Mouse (Mus musculus): ENCODE data around the gene Olfr63. TPM values are rescaled to one million over a fixed set of nuclear protein-coding genes. Genes with fewer than 3 reads are reported as not detected.
"Not testable (repeated sequence)": the region's sequence is repeated elsewhere in the genome, so short reads cannot be mapped to it uniquely, and the experiment has no call there.

The Olfr63 gene
- polyA plus RNA-seq (2015; fragmentation: Nextera tagmentation; extraction: Ambion mirVana): 0.04 TPM in 1 of 2 replicates, not detected in the other

- Histone ChIP-seq H3K4me2 (no peak within 1 kb of the TSS), H3K36me3 (no peaks in the 10 kb centered on the region), H3K27ac (no peak within 1 kb of the TSS), H3K9ac (no peak within 1 kb of the TSS), H3K27me3 (peaks cover 26% of the 10 kb centered on the region), H3K4me1 (no peaks in the 10 kb centered on the region), H3K9me3 (replicated peaks) (no peaks in the 10 kb centered on the region), H3K4me3 (replicated peaks) (no peak within 1 kb of the TSS)
- no peak for ATAC-seq (replicated peaks; ENCODE audit: low FRiP score)
- whole genome bisulfite sequencing: 84% methylated on average over 1 of the region's 1 CpGs
Measured at GRCm38 (mm10) chr17:33264376-33264775, at the start of gene Olfr63. Olfr63 (plus strand) TSS chr17:33264676.

- Histone ChIP-seq H3K4me2 (no peak within 1 kb of the TSS), H3K9me3 (replicated peaks) (peaks cover 5% of the 10 kb centered on the region; the same call in 1 of the 2 replicates), H3K27ac (no peak within 1 kb of the TSS), H3K27me3 (no peaks in the 10 kb centered on the region), H3K4me1 (no peaks in the 10 kb centered on the region), H3K36me3 (no peaks in the 10 kb centered on the region), H3K4me3 (replicated peaks) (no peak within 1 kb of the TSS), H3K9ac (no peak within 1 kb of the TSS)
- ATAC-seq (replicated peaks; ENCODE audit: low FRiP score): no peak
- 86% methylated on average over 2 of the region's 2 CpGs for WGBS
Measured at GRCm38 (mm10) chr17:33221590-33221989, 42.9 kb upstream of the Olfr63 start, which contains the start of gene Olfr1564. Olfr1564 (minus strand) TSS chr17:33221690.

- H3K9ac ChIP-seq; H3K27me3 ChIP-seq; H3K27ac ChIP-seq; H3K9me3 ChIP-seq (replicated peaks); H3K4me1 ChIP-seq; ATAC-seq (replicated peaks; ENCODE audit: low FRiP score); H3K4me3 ChIP-seq (replicated peaks); H3K4me2 ChIP-seq: not testable (repeated sequence)
- WGBS: 96% methylated on average over 1 of the region's 1 CpGs
- H3K36me3 ChIP-seq: peaks cover 15% of the 10 kb centered on the region
Measured at GRCm38 (mm10) chr17:33236646-33237045, 27.8 kb upstream of the Olfr63 start.

- H3K9me3 ChIP-seq (replicated peaks); H3K4me1 ChIP-seq; H3K36me3 ChIP-seq; H3K9ac ChIP-seq; H3K4me3 ChIP-seq (replicated peaks); H3K4me2 ChIP-seq; H3K27ac ChIP-seq; H3K27me3 ChIP-seq: not testable (repeated sequence)
- ATAC-seq (replicated peaks; ENCODE audit: low FRiP score): peak; percentile 99
- 26% methylated on average over 1 of the region's 34 CpGs for WGBS
Measured at GRCm38 (mm10) chr17:33254530-33255318, 9.8 kb upstream of the Olfr63 start, which contains the start of gene Zfp955a. Zfp955a (minus strand) TSS chr17:33255145.

GRCm38 (mm10) chr17:33255319-33255657 is 9.2 kb upstream of the Olfr63 start:
- not testable (repeated sequence) for H3K4me1 ChIP-seq; ATAC-seq (replicated peaks; ENCODE audit: low FRiP score); H3K27ac ChIP-seq; H3K9me3 ChIP-seq (replicated peaks); H3K4me2 ChIP-seq; H3K9ac ChIP-seq; H3K36me3 ChIP-seq; H3K4me3 ChIP-seq (replicated peaks); H3K27me3 ChIP-seq
- no CpG with 5 or more reads among the region's 2 CpGs for WGBS

GRCm38 (mm10) chr17:33268907-33269306 is 4.4 kb downstream of the Olfr63 start:
- H3K4me3 ChIP-seq (replicated peaks): no peak overlapping the region
- H3K4me1 ChIP-seq: no peaks in the 10 kb centered on the region
- no peak overlapping the region for H3K27ac ChIP-seq
- no peak overlapping the region for H3K9ac ChIP-seq
- no peak overlapping the region for H3K4me2 ChIP-seq
- peaks cover 24% of the 10 kb centered on the region for H3K27me3 ChIP-seq
- WGBS: 88% methylated on average over 9 of the region's 9 CpGs
- H3K9me3 ChIP-seq (replicated peaks): no peaks in the 10 kb centered on the region
- H3K36me3 ChIP-seq: no peaks in the 10 kb centered on the region
- ATAC-seq (replicated peaks; ENCODE audit: low FRiP score): no peak

GRCm38 (mm10) chr17:33289039-33289875 is 24.8 kb downstream of the Olfr63 start, which contains the start of gene Zfp955b:
Zfp955b (plus strand) TSS chr17:33289544.
- not testable (repeated sequence) for H3K27me3 ChIP-seq; H3K9ac ChIP-seq; H3K4me1 ChIP-seq; H3K27ac ChIP-seq; H3K9me3 ChIP-seq (replicated peaks); H3K36me3 ChIP-seq
- ATAC-seq (replicated peaks; ENCODE audit: low FRiP score): peak; percentile 100
- no CpG with 5 or more reads among the region's 25 CpGs for WGBS
- Histone ChIP-seq H3K4me2 (peak within 1 kb of the TSS; percentile 31; the same call in 1 of the 2 replicates), H3K4me3 (replicated peaks) (0 out of 2 replicates have a peak within 1 kb of the TSS, but pooled peaks have one; percentile 19)

GRCm38 (mm10) chr17:33289876-33290149 is 25.3 kb downstream of the Olfr63 start:
- H3K27ac ChIP-seq; H3K9me3 ChIP-seq (replicated peaks); H3K36me3 ChIP-seq; H3K9ac ChIP-seq; H3K4me1 ChIP-seq; ATAC-seq (replicated peaks; ENCODE audit: low FRiP score); H3K27me3 ChIP-seq: not testable (repeated sequence)
- Histone ChIP-seq H3K4me2 (0 out of 2 replicates have a peak overlapping the region, but pooled peaks have one; percentile 31), H3K4me3 (replicated peaks) (0 out of 2 replicates have a peak overlapping the region, but pooled peaks have one; percentile 19)
- no CpG with 5 or more reads among the region's 9 CpGs for WGBS

Other genes with a start within 250 kb of the Olfr63 start
- 13.9 and 14.9 TPM in 2 replicates for gene Zfp763, start 231.3 kb upstream of the Olfr63 start, polyA plus RNA-seq (2015; fragmentation: Nextera tagmentation; extraction: Ambion mirVana)
- not detected in 2 replicates for gene 4921501E09Rik, start 196.6 kb upstream of the Olfr63 start, polyA plus RNA-seq (2015; fragmentation: Nextera tagmentation; extraction: Ambion mirVana)
- gene Zfp563, start 175.4 kb upstream of the Olfr63 start, polyA plus RNA-seq (2015; fragmentation: Nextera tagmentation; extraction: Ambion mirVana): 6.4 and 8.2 TPM in 2 replicates
- gene Morc2b, start 125.0 kb upstream of the Olfr63 start, polyA plus RNA-seq (2015; fragmentation: Nextera tagmentation; extraction: Ambion mirVana): not detected in 2 replicates
- 0.04 TPM in 1 of 2 replicates, not detected in the other for gene Olfr55, start 96.2 kb upstream of the Olfr63 start, polyA plus RNA-seq (2015; fragmentation: Nextera tagmentation; extraction: Ambion mirVana)
- not detected in 2 replicates for gene Olfr239, start 73.4 kb upstream of the Olfr63 start, polyA plus RNA-seq (2015; fragmentation: Nextera tagmentation; extraction: Ambion mirVana)
- not detected in 2 replicates for gene Olfr1564, start 43.0 kb upstream of the Olfr63 start, polyA plus RNA-seq (2015; fragmentation: Nextera tagmentation; extraction: Ambion mirVana)
- 17.7 and 17.9 TPM in 2 replicates for gene Zfp955a, start 9.5 kb upstream of the Olfr63 start, polyA plus RNA-seq (2015; fragmentation: Nextera tagmentation; extraction: Ambion mirVana)
- gene Zfp955b, start 24.9 kb downstream of the Olfr63 start, polyA plus RNA-seq (2015; fragmentation: Nextera tagmentation; extraction: Ambion mirVana): 13.1 and 13.6 TPM in 2 replicates
- 9.1 and 11.8 TPM in 2 replicates for gene Zfp81, start 94.2 kb downstream of the Olfr63 start, polyA plus RNA-seq (2015; fragmentation: Nextera tagmentation; extraction: Ambion mirVana)
- gene Zfp101, start 130.0 kb downstream of the Olfr63 start, polyA plus RNA-seq (2015; fragmentation: Nextera tagmentation; extraction: Ambion mirVana): 17.4 and 18.5 TPM in 2 replicates
- gene Actl9, start 168.2 kb downstream of the Olfr63 start, polyA plus RNA-seq (2015; fragmentation: Nextera tagmentation; extraction: Ambion mirVana): not detected in 2 replicates

Data from kidney, embryonic 15.5 days (tissue).